Mouse (Mus musculus) urinary bladder, adult 2 months (tissue): ENCODE data around the gene Wdr11. TPM values are rescaled to one million over a fixed set of nuclear protein-coding genes. Genes with fewer than 3 reads are reported as not detected.

ENCODE experiments used
- DNase-seq: peaks from one replicate; pipeline ENCODE4 v3.0.0; 2022; ENCODE audit warnings: low spot score
- polyA plus RNA-seq: library from polyadenylated mRNA; depleted of rRNA; stranded (reverse); fragments of >200 nt; gene quantifications from 2 replicates; pipeline ENCODE4 v1.2.3, GENCODE M21; 2012

The Wdr11 gene
- polyA plus RNA-seq, 1 experiment: 28.3 TPM

GRCm38 (mm10) chr7:129653791-129654271 is 62.2 kb downstream of the Wdr11 start:
- DNase-seq: peak; percentile 83

GRCm38 (mm10) chr7:129654923-129655322 is 63.3 kb downstream of the Wdr11 start:
- DNase-seq: no peak

GRCm38 (mm10) chr7:129655604-129656226 is 64.1 kb downstream of the Wdr11 start:
- no peak for DNase-seq

- no peak for DNase-seq
Observed at GRCm38 (mm10) chr7:129657867-129658266, 66.2 kb downstream of the Wdr11 start.

- no peak for DNase-seq
Observed at GRCm38 (mm10) chr7:129659755-129660154, 68.1 kb downstream of the Wdr11 start.

- DNase-seq: no peak
Observed at GRCm38 (mm10) chr7:129660546-129660945, 68.9 kb downstream of the Wdr11 start.

- no peak for DNase-seq
Observed at GRCm38 (mm10) chr7:129662051-129662789, 70.6 kb downstream of the Wdr11 start.

- no peak for DNase-seq
Observed at GRCm38 (mm10) chr7:129663781-129664505, 72.3 kb downstream of the Wdr11 start.

- no peak for DNase-seq
Observed at GRCm38 (mm10) chr7:129665411-129665810, 73.7 kb downstream of the Wdr11 start.

GRCm38 (mm10) chr7:129665921-129666320 is 74.3 kb downstream of the Wdr11 start:
- peak; percentile 42 for DNase-seq

- DNase-seq: no peak
Observed at GRCm38 (mm10) chr7:129666526-129666925, 74.9 kb downstream of the Wdr11 start.

- no peak for DNase-seq
Observed at GRCm38 (mm10) chr7:129670280-129670679, 78.6 kb downstream of the Wdr11 start.

- no peak for DNase-seq
Observed at GRCm38 (mm10) chr7:129671675-129672651, 80.3 kb downstream of the Wdr11 start.

- no peak for DNase-seq
Observed at GRCm38 (mm10) chr7:129673776-129674175, 82.1 kb downstream of the Wdr11 start.

GRCm38 (mm10) chr7:129674558-129674957 is 82.9 kb downstream of the Wdr11 start:
- DNase-seq: no peak

GRCm38 (mm10) chr7:129675852-129676251 is 84.2 kb downstream of the Wdr11 start:
- no peak for DNase-seq

GRCm38 (mm10) chr7:129677141-129677540 is 85.5 kb downstream of the Wdr11 start:
- no peak for DNase-seq

GRCm38 (mm10) chr7:129678431-129678830 is 86.8 kb downstream of the Wdr11 start:
- DNase-seq: no peak

GRCm38 (mm10) chr7:129678972-129679371 is 87.3 kb downstream of the Wdr11 start:
- DNase-seq: no peak

- no peak for DNase-seq
Observed at GRCm38 (mm10) chr7:129680534-129681210, 89.0 kb downstream of the Wdr11 start.

- no peak for DNase-seq
Observed at GRCm38 (mm10) chr7:129682525-129682924, 90.9 kb downstream of the Wdr11 start.
